Mouse (Mus musculus): ENCODE results near the gene Inpp5b. TPM values are rescaled to one million over a fixed set of nuclear protein-coding genes. Genes with fewer than 3 reads are reported as not detected.

The Inpp5b gene
- polyA plus RNA-seq, 1 experiment from 2014 or later, result 23.7 TPM

GRCm38 (mm10) chr4:124768963-124769591 is 27.4 kb downstream of the Inpp5b start:
- no peak for ATAC-seq (ENCODE audit: low read depth)
- 87% methylated on average over 13 of the region's 13 CpGs for WGBS
- no peaks in the 10 kb centered on the region for H3K27me3 ChIP-seq (replicated peaks; ENCODE audit: control insufficient read depth, insufficient read depth, low read length)
- H3K9me3 ChIP-seq (ENCODE audit: control insufficient read depth, low read length), result no peaks in the 10 kb centered on the region
- no peak overlapping the region for H3K9ac ChIP-seq (ENCODE audit: low read depth, low read length)
- no peak for DNase-seq (ENCODE audit: low spot score)
- H3K27ac ChIP-seq (replicated peaks; ENCODE audit: low read depth, low read length), result no peak overlapping the region
- no peak overlapping the region for H3K4me2 ChIP-seq (ENCODE audit: low read depth, low read length)
- no peaks in the 10 kb centered on the region for H3K4me1 ChIP-seq (ENCODE audit: control insufficient read depth, insufficient read depth, low read length)
- no peak overlapping the region for H3K4me3 ChIP-seq (ENCODE audit: low read depth, low read length)
- H3K36me3 ChIP-seq (ENCODE audit: control insufficient read depth, insufficient read depth, low read length), result no peaks in the 10 kb centered on the region

DNA sequence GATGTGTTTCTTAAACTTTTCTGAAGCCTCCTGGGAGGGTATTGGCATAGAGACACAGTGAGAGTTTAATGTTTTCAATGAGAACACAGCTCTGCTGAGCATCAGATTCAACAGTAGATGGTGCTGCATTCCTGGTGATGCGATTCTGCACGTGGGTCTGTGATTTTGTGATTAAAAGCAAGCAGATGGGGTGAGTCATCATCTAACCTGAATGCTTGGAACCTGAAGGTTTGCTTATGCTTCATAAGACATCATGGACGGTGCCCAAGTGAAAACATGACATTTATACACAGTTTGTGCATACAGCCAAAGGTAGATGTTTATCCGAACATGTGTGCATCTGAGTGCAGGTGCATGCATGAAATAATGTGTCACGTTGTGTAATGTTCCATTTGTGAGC is 29.0 kb downstream of the Inpp5b start:
- Histone ChIP-seq H3K9ac (ENCODE audit: low read depth, low read length) (no peak overlapping the region), H3K36me3 (ENCODE audit: control insufficient read depth, insufficient read depth, low read length) (no peaks in the 10 kb centered on the region), H3K9me3 (ENCODE audit: control insufficient read depth, low read length) (no peaks in the 10 kb centered on the region), H3K4me2 (ENCODE audit: low read depth, low read length) (no peak overlapping the region), H3K27ac (replicated peaks; ENCODE audit: low read depth, low read length) (no peak overlapping the region), H3K4me3 (ENCODE audit: low read depth, low read length) (no peak overlapping the region), H3K4me1 (ENCODE audit: control insufficient read depth, insufficient read depth, low read length) (no peaks in the 10 kb centered on the region), H3K27me3 (replicated peaks; ENCODE audit: control insufficient read depth, insufficient read depth, low read length) (no peaks in the 10 kb centered on the region)
- ATAC-seq (ENCODE audit: low read depth), result no peak
- 67% methylated on average over 5 of the region's 5 CpGs for WGBS
- no peak for DNase-seq (ENCODE audit: low spot score)

- ATAC-seq (ENCODE audit: low read depth) (no peak), DNase-seq (ENCODE audit: low spot score) (no peak)
- WGBS, result 66% methylated on average over 4 of the region's 4 CpGs
- H3K27me3 ChIP-seq (replicated peaks; ENCODE audit: control insufficient read depth, insufficient read depth, low read length), result no peaks in the 10 kb centered on the region
- H3K4me1 ChIP-seq (ENCODE audit: control insufficient read depth, insufficient read depth, low read length), result no peaks in the 10 kb centered on the region
- H3K9ac ChIP-seq (ENCODE audit: low read depth, low read length), result 0 out of 2 replicates have a peak overlapping the region, but pooled peaks have one; percentile 5
- H3K4me2 ChIP-seq (ENCODE audit: low read depth, low read length), result no peak overlapping the region
- no peaks in the 10 kb centered on the region for H3K9me3 ChIP-seq (ENCODE audit: control insufficient read depth, low read length)
- no peak overlapping the region; the same call in 1 of the 2 replicates for H3K27ac ChIP-seq (replicated peaks; ENCODE audit: low read depth, low read length)
- no peak overlapping the region for H3K4me3 ChIP-seq (ENCODE audit: low read depth, low read length)
- H3K36me3 ChIP-seq (ENCODE audit: control insufficient read depth, insufficient read depth, low read length), result 0 out of 2 replicates have a peak, but pooled peaks cover under 1% of the 10 kb centered on the region
Observed at GRCm38 (mm10) chr4:124772125-124772524, 30.5 kb downstream of the Inpp5b start.

DNA sequence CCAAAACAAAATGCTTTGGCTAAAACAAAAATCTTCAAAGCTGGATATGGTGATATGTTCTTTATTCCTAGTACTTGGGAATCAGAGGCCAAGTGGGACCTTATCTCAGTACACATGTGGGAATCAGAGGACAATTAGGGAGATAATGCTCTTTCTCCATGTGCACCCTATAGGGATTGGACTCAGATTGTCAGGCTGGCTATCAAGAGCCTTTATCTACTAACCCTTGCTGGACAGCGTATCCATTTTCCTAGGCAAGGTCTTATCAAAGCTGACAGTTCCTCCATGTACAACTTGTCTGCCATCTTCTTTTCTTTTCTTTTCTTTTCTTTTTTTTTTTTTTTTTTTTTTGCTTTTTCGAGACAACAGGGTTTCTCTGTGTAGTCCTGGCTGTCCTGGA is 31.8 kb downstream of the Inpp5b start:
- ATAC-seq (ENCODE audit: low read depth) (no peak), DNase-seq (ENCODE audit: low spot score) (no peak)
- no peak overlapping the region for H3K4me2 ChIP-seq (ENCODE audit: low read depth, low read length)
- H3K36me3 ChIP-seq (ENCODE audit: control insufficient read depth, insufficient read depth, low read length), result peaks cover 10% of the 10 kb centered on the region; the same call in 1 of the 2 replicates
- no peaks in the 10 kb centered on the region for H3K4me1 ChIP-seq (ENCODE audit: control insufficient read depth, insufficient read depth, low read length)
- no peaks in the 10 kb centered on the region for H3K27me3 ChIP-seq (replicated peaks; ENCODE audit: control insufficient read depth, insufficient read depth, low read length)
- WGBS, result 96% methylated on average over 1 of the region's 2 CpGs
- H3K4me3 ChIP-seq (ENCODE audit: low read depth, low read length), result no peak overlapping the region
- H3K9me3 ChIP-seq (ENCODE audit: control insufficient read depth, low read length), result no peaks in the 10 kb centered on the region
- no peak overlapping the region for H3K9ac ChIP-seq (ENCODE audit: low read depth, low read length)
- H3K27ac ChIP-seq (replicated peaks; ENCODE audit: low read depth, low read length), result no peak overlapping the region

- WGBS, result 90% methylated on average over 6 of the region's 6 CpGs
- Histone ChIP-seq H3K4me3 (ENCODE audit: low read depth, low read length) (no peak overlapping the region), H3K9ac (ENCODE audit: low read depth, low read length) (no peak overlapping the region), H3K9me3 (ENCODE audit: control insufficient read depth, low read length) (no peaks in the 10 kb centered on the region), H3K4me2 (ENCODE audit: low read depth, low read length) (no peak overlapping the region), H3K27ac (replicated peaks; ENCODE audit: low read depth, low read length) (no peak overlapping the region), H3K36me3 (ENCODE audit: control insufficient read depth, insufficient read depth, low read length) (peaks cover 14% of the 10 kb centered on the region), H3K27me3 (replicated peaks; ENCODE audit: control insufficient read depth, insufficient read depth, low read length) (no peaks in the 10 kb centered on the region), H3K4me1 (ENCODE audit: control insufficient read depth, insufficient read depth, low read length) (no peaks in the 10 kb centered on the region)
- ATAC-seq (ENCODE audit: low read depth) (no peak), DNase-seq (ENCODE audit: low spot score) (no peak)
Observed at GRCm38 (mm10) chr4:124773995-124774394, 32.3 kb downstream of the Inpp5b start.

GRCm38 (mm10) chr4:124774429-124774828 is 32.8 kb downstream of the Inpp5b start:
- H3K9ac ChIP-seq (ENCODE audit: low read depth, low read length), result no peak overlapping the region
- H3K4me3 ChIP-seq (ENCODE audit: low read depth, low read length), result no peak overlapping the region
- H3K4me1 ChIP-seq (ENCODE audit: control insufficient read depth, insufficient read depth, low read length), result no peaks in the 10 kb centered on the region
- no peaks in the 10 kb centered on the region for H3K27me3 ChIP-seq (replicated peaks; ENCODE audit: control insufficient read depth, insufficient read depth, low read length)
- 81% methylated on average over 2 of the region's 2 CpGs for WGBS
- no peak overlapping the region for H3K4me2 ChIP-seq (ENCODE audit: low read depth, low read length)
- H3K27ac ChIP-seq (replicated peaks; ENCODE audit: low read depth, low read length), result no peak overlapping the region
- no peaks in the 10 kb centered on the region for H3K9me3 ChIP-seq (ENCODE audit: control insufficient read depth, low read length)
- DNase-seq (ENCODE audit: low spot score) (no peak), ATAC-seq (ENCODE audit: low read depth) (no peak)
- H3K36me3 ChIP-seq (ENCODE audit: control insufficient read depth, insufficient read depth, low read length), result peaks cover 18% of the 10 kb centered on the region

GRCm38 (mm10) chr4:124781361-124781760 is 39.7 kb downstream of the Inpp5b start:
- Histone ChIP-seq H3K36me3 (ENCODE audit: control insufficient read depth, insufficient read depth, low read length) (peaks cover 77% of the 10 kb centered on the region), H3K27me3 (replicated peaks; ENCODE audit: control insufficient read depth, insufficient read depth, low read length) (no peaks in the 10 kb centered on the region), H3K4me2 (ENCODE audit: low read depth, low read length) (no peak overlapping the region), H3K4me1 (ENCODE audit: control insufficient read depth, insufficient read depth, low read length) (no peaks in the 10 kb centered on the region), H3K4me3 (ENCODE audit: low read depth, low read length) (no peak overlapping the region), H3K27ac (replicated peaks; ENCODE audit: low read depth, low read length) (no peak overlapping the region), H3K9me3 (ENCODE audit: control insufficient read depth, low read length) (no peaks in the 10 kb centered on the region), H3K9ac (ENCODE audit: low read depth, low read length) (no peak overlapping the region)
- 84% methylated on average over 7 of the region's 7 CpGs for WGBS
- no peak for ATAC-seq (ENCODE audit: low read depth)
- DNase-seq (ENCODE audit: low spot score), result no peak

DNA sequence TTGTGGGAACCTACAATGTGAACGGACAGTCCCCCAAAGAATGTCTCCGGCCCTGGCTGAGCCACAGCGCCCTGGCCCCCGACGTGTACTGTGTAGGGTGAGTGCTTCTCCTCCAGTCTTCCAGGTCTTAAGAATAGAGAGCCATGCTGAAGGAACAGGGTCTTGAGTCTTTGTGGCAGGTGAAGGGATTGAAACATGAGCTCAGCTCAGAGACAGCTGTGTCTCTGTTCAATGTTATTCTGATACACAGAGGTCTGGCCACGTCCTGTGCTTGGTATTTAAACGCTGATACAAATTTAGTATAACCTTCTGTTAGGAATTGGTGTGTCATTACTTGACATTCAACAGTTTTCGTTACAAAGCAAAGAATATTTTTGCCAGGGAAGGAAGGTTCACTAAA is 40.7 kb downstream of the Inpp5b start:
- H3K9ac ChIP-seq (ENCODE audit: low read depth, low read length), result no peak overlapping the region
- ATAC-seq (ENCODE audit: low read depth) (no peak), DNase-seq (ENCODE audit: low spot score) (peak; percentile 14)
- H3K4me1 ChIP-seq (ENCODE audit: control insufficient read depth, insufficient read depth, low read length), result no peaks in the 10 kb centered on the region
- H3K27me3 ChIP-seq (replicated peaks; ENCODE audit: control insufficient read depth, insufficient read depth, low read length), result no peaks in the 10 kb centered on the region
- H3K4me3 ChIP-seq (ENCODE audit: low read depth, low read length), result no peak overlapping the region
- H3K9me3 ChIP-seq (ENCODE audit: control insufficient read depth, low read length), result no peaks in the 10 kb centered on the region
- 85% methylated on average over 8 of the region's 8 CpGs for WGBS
- H3K36me3 ChIP-seq (ENCODE audit: control insufficient read depth, insufficient read depth, low read length), result peaks cover 84% of the 10 kb centered on the region
- no peak overlapping the region for H3K4me2 ChIP-seq (ENCODE audit: low read depth, low read length)
- H3K27ac ChIP-seq (replicated peaks; ENCODE audit: low read depth, low read length), result no peak overlapping the region

DNA sequence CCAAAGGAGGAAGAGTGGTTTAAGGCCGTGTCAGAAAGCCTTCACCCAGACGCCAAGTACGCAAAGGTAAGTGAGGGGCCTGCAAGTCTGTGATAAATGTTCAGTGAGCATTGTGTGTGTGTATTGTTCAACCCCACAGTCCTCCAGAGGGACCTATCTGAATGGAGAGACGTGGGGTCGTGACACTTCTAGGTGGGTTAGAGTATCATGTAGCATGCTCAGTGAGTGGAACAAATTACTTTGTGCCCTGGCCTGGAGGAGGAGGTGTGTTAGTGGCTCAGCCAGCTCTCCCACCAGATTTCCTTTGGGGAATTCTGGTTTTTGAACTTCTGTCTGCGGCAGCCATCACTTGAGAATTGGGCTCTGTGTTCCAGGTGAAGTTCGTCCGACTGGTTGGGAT is 42.3 kb downstream of the Inpp5b start:
- Histone ChIP-seq H3K4me2 (ENCODE audit: low read depth, low read length) (no peak overlapping the region), H3K36me3 (ENCODE audit: control insufficient read depth, insufficient read depth, low read length) (peaks cover 87% of the 10 kb centered on the region), H3K9me3 (ENCODE audit: control insufficient read depth, low read length) (no peaks in the 10 kb centered on the region)

More for the DNA sequence above, 42.3 kb downstream of the Inpp5b start:
- 80% methylated on average over 8 of the region's 8 CpGs for WGBS
- ATAC-seq (ENCODE audit: low read depth), result no peak
- DNase-seq (ENCODE audit: low spot score), result no peak
- H3K4me3 ChIP-seq (ENCODE audit: low read depth, low read length), result no peak overlapping the region
- H3K4me1 ChIP-seq (ENCODE audit: control insufficient read depth, insufficient read depth, low read length), result no peaks in the 10 kb centered on the region
- no peak overlapping the region for H3K27ac ChIP-seq (replicated peaks; ENCODE audit: low read depth, low read length)
- H3K9ac ChIP-seq (ENCODE audit: low read depth, low read length), result no peak overlapping the region
- H3K27me3 ChIP-seq (replicated peaks; ENCODE audit: control insufficient read depth, insufficient read depth, low read length), result no peaks in the 10 kb centered on the region

All from embryonic facial prominence, embryonic 14.5 days (tissue).